Mouse (Mus musculus): ENCODE results near the gene Sema6d. TPM values are rescaled to one million over a fixed set of nuclear protein-coding genes. Genes with fewer than 3 reads are reported as not detected.

Gene Sema6d
- polyA plus RNA-seq, 1 experiment from 2014 or later: 41.3 TPM

DNA sequence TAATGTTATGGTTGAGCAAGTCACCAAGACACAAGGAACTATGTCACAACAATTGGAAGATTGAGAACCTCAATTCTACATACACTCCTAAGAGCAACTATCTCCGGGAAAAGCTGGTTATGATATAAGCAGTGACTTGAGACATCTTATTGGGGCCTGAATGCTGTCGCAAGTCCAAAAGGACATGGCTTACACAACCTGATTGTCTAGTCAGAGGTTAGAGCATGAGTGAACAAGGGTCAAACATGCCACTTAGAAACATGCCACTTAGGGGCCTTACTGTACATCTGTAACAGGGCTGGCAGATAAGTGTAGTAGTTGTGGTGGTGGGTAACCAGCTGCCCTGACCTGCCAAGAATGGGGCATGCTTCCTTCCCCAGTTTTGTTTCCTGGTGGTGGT is 328.6 kb downstream of the Sema6d start:
- Histone ChIP-seq H3K4me3 (ENCODE audit: low read length) (no peak overlapping the region), H3K36me3 (ENCODE audit: control insufficient read depth, insufficient read depth, low read length) (no peaks in the 10 kb centered on the region), H3K9me3 (ENCODE audit: control insufficient read depth, low read length) (no peaks in the 10 kb centered on the region), H3K4me1 (ENCODE audit: control insufficient read depth, insufficient read depth, low read depth, low read length) (no peaks in the 10 kb centered on the region), H3K4me2 (ENCODE audit: low read length) (no peak overlapping the region), H3K27me3 (replicated peaks; ENCODE audit: control insufficient read depth, insufficient read depth, low read length) (no peaks in the 10 kb centered on the region), H3K9ac (ENCODE audit: low read depth, low read length) (no peak overlapping the region), H3K27ac (ENCODE audit: low read depth, low read length) (no peak overlapping the region)
- 95% methylated on average over 2 of the region's 2 CpGs for WGBS
- no peak for ATAC-seq

DNA sequence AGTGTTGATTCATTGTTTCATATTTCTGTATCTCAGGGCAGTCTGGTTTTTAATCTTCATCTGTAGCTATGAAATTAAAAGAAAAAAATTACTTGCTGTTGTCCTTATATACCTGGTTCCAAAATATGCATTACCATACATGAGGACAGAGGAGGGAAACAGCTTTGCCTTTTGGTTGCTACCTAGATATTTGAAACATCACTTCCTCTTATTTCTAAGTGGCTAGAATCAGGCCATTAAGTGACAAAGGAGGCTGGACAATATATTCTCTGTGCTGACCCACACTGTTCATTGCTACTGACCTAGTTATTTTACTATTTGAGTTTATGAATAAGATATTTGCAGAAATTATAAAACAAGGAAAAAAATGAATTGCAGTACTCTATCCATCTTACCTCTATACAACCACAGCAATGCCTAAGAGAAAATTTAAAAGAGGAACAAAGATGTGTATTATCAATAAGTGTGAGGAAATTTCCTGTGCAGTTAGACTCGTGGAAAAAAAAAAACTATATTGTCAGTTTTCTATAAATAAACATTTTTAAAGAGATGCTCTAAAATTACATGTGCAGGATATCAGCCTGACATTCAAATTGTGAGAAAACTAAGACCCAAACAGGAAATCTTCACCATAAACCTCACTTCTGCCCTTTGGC is 330.5 kb downstream of the Sema6d start:
- no peaks in the 10 kb centered on the region for H3K27me3 ChIP-seq (replicated peaks; ENCODE audit: control insufficient read depth, insufficient read depth, low read length)
- H3K4me3 ChIP-seq (ENCODE audit: low read length): no peak overlapping the region
- H3K9me3 ChIP-seq (ENCODE audit: control insufficient read depth, low read length): no peaks in the 10 kb centered on the region
- 78% methylated on average over 1 of the region's 1 CpGs for WGBS
- no peak overlapping the region for H3K4me2 ChIP-seq (ENCODE audit: low read length)
- no peaks in the 10 kb centered on the region for H3K36me3 ChIP-seq (ENCODE audit: control insufficient read depth, insufficient read depth, low read length)
- ATAC-seq: no peak
- no peaks in the 10 kb centered on the region for H3K4me1 ChIP-seq (ENCODE audit: control insufficient read depth, insufficient read depth, low read depth, low read length)
- H3K9ac ChIP-seq (ENCODE audit: low read depth, low read length): no peak overlapping the region
- no peak overlapping the region for H3K27ac ChIP-seq (ENCODE audit: low read depth, low read length)

DNA sequence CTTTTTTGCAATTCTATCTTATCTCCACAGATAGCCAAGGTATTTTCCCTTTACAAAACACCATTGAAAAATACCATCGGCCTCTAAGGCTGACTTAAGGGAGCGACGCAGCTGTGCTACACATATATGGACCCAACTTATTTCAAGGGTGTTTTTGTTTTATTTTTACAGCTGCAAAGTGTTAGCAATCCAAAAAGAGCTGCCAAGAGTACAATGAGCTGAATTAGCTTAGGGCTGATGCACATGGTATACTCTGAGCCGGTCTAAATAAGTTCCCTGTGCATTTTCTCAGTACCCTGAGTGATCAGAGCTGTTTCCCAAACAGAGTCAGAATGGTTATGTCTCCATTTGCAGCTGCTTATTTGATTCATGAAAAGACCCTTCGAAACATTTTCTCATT is 340.0 kb downstream of the Sema6d start:
- Histone ChIP-seq H3K9ac (ENCODE audit: low read depth, low read length) (no peak overlapping the region), H3K27me3 (replicated peaks; ENCODE audit: control insufficient read depth, insufficient read depth, low read length) (no peaks in the 10 kb centered on the region), H3K4me3 (ENCODE audit: low read length) (no peak overlapping the region), H3K4me1 (ENCODE audit: control insufficient read depth, insufficient read depth, low read depth, low read length) (no peaks in the 10 kb centered on the region), H3K36me3 (ENCODE audit: control insufficient read depth, insufficient read depth, low read length) (no peaks in the 10 kb centered on the region), H3K27ac (ENCODE audit: low read depth, low read length) (no peak overlapping the region), H3K4me2 (ENCODE audit: low read length) (no peak overlapping the region), H3K9me3 (ENCODE audit: control insufficient read depth, low read length) (no peaks in the 10 kb centered on the region)
- 81% methylated on average over 5 of the region's 5 CpGs for WGBS
- ATAC-seq: no peak

DNA sequence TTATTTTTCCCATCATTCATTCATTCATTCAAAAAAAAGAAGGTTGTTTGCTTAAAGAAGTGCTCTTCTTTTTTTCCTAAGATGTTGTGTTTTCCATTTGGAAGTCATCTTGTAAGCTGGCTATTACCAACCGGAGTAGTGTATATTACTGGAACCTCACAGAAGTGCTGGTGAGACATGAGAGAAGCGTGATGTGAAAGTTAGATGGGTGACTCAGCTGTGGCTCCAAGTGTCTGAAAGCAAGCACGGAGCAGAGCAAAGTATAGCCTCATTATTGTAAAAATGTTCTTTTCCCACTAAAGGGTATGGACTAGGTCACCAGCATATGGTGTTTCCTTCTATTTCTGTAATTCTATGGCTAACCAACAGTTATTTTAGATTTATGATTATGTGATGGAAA is 340.9 kb downstream of the Sema6d start:
- 92% methylated on average over 3 of the region's 3 CpGs for WGBS
- H3K4me2 ChIP-seq (ENCODE audit: low read length): no peak overlapping the region
- H3K4me1 ChIP-seq (ENCODE audit: control insufficient read depth, insufficient read depth, low read depth, low read length): no peaks in the 10 kb centered on the region
- H3K36me3 ChIP-seq (ENCODE audit: control insufficient read depth, insufficient read depth, low read length): no peaks in the 10 kb centered on the region
- no peaks in the 10 kb centered on the region for H3K27me3 ChIP-seq (replicated peaks; ENCODE audit: control insufficient read depth, insufficient read depth, low read length)
- no peak for ATAC-seq
- no peak overlapping the region for H3K9ac ChIP-seq (ENCODE audit: low read depth, low read length)
- H3K27ac ChIP-seq (ENCODE audit: low read depth, low read length): no peak overlapping the region
- H3K9me3 ChIP-seq (ENCODE audit: control insufficient read depth, low read length): no peaks in the 10 kb centered on the region
- H3K4me3 ChIP-seq (ENCODE audit: low read length): no peak overlapping the region

DNA sequence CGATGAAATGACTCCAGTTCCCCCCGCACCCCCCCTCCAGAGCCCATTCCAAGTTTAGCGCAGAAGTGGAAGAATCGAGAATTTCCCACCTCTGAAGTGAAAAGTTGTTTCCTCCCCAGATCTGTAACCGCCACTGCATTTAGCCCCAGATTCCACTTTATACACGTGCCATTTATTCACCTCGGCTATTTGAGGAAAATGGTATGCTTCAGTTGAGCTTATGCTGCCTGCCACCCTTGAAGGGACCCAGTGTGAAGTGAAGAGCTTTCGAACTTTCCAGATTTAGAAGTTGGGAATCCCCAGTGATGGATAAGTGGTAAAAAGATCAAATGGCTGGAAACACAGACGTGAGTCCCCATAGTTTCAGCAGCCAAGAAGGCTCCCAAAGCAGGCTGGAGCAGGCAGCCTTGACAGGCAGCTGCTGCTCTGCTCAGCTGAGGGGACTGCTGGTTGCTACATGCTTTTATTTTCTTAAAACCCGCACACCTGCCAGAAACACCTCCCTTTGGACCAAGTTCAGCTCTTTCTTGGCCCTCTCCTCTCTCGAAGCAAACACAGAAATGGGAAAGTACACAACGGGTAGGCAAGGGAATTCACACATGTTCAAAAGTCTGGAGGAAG is 345.7 kb downstream of the Sema6d start:
- Histone ChIP-seq H3K4me3 (ENCODE audit: low read length) (no peak overlapping the region), H3K4me2 (ENCODE audit: low read length) (no peak overlapping the region), H3K36me3 (ENCODE audit: control insufficient read depth, insufficient read depth, low read length) (no peaks in the 10 kb centered on the region), H3K27me3 (replicated peaks; ENCODE audit: control insufficient read depth, insufficient read depth, low read length) (no peaks in the 10 kb centered on the region), H3K27ac (ENCODE audit: low read depth, low read length) (no peak overlapping the region), H3K9ac (ENCODE audit: low read depth, low read length) (no peak overlapping the region), H3K4me1 (ENCODE audit: control insufficient read depth, insufficient read depth, low read depth, low read length) (no peaks in the 10 kb centered on the region), H3K9me3 (ENCODE audit: control insufficient read depth, low read length) (no peaks in the 10 kb centered on the region)
- 0 out of 2 replicates have a peak, but pooled peaks have one; percentile 42 for ATAC-seq
- 71% methylated on average over 12 of the region's 12 CpGs for WGBS

DNA sequence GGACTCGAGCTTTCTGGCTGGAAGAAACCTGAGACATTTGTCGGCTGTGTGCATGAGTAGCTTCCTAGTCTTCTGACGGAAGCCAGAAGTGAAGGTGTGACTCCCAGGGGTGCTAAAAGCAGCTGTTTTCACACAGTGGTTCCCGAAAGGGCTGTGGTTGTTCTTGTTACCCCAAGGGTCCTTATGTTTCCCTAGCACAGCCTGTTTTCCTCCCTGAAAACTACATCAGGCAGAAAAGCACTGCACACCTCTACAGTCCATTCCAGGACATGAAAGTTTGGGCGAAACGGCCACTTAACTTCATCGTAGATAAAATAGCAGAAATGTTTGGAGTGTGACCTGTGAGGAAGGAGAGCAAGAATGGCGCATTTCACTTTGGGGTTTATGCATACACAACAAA is 346.9 kb downstream of the Sema6d start:
- 79% methylated on average over 8 of the region's 8 CpGs for WGBS
- Histone ChIP-seq H3K4me1 (ENCODE audit: control insufficient read depth, insufficient read depth, low read depth, low read length) (no peaks in the 10 kb centered on the region), H3K9me3 (ENCODE audit: control insufficient read depth, low read length) (no peaks in the 10 kb centered on the region), H3K36me3 (ENCODE audit: control insufficient read depth, insufficient read depth, low read length) (no peaks in the 10 kb centered on the region), H3K9ac (ENCODE audit: low read depth, low read length) (no peak overlapping the region), H3K4me3 (ENCODE audit: low read length) (no peak overlapping the region), H3K27ac (ENCODE audit: low read depth, low read length) (no peak overlapping the region), H3K4me2 (ENCODE audit: low read length) (no peak overlapping the region), H3K27me3 (replicated peaks; ENCODE audit: control insufficient read depth, insufficient read depth, low read length) (no peaks in the 10 kb centered on the region)
- no peak for ATAC-seq

DNA sequence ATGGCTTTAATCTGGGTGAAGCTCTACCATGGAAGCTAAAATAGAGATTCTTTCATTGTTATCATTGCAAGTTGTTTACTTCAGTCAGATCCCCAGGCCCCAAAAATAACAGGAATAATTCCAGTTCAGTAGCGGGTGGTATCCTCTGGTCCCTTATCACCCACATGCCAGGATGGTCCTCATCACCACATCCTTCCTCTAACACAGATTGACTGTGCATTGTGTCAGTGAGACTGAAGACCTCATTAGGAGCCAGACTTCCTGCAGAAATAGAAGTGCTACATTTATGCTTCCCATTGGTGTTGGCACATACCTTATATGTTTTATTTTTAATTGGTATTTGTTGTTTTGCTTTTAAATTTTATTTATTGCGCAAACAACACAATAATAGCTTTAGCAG is 354.4 kb downstream of the Sema6d start:
- Histone ChIP-seq H3K36me3 (ENCODE audit: control insufficient read depth, insufficient read depth, low read length) (no peaks in the 10 kb centered on the region), H3K4me1 (ENCODE audit: control insufficient read depth, insufficient read depth, low read depth, low read length) (no peaks in the 10 kb centered on the region), H3K27ac (ENCODE audit: low read depth, low read length) (no peak overlapping the region), H3K4me2 (ENCODE audit: low read length) (no peak overlapping the region), H3K9me3 (ENCODE audit: control insufficient read depth, low read length) (no peaks in the 10 kb centered on the region), H3K27me3 (replicated peaks; ENCODE audit: control insufficient read depth, insufficient read depth, low read length) (no peaks in the 10 kb centered on the region), H3K9ac (ENCODE audit: low read depth, low read length) (no peak overlapping the region), H3K4me3 (ENCODE audit: low read length) (no peak overlapping the region)
- no peak for ATAC-seq
- 89% methylated on average over 2 of the region's 2 CpGs for WGBS

DNA sequence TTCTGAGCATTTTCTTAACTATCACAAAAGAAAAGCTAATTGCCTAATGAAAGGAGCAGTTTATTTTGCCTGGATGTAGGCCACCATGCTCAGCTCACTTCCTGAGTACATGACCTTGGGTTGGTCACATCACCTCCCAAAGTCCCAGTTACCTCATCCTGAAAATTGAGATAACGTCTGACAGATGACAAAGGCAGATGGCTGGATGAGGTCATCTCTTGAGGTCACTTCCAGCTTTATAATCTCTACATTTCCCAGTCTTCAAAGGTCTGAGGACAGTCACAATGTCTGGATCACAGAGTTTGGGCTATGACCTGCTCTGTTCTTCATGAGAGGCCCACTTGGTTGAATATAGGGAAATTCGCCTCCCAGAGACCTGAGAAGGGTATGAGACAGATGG is 366.1 kb downstream of the Sema6d start:
- no peaks in the 10 kb centered on the region for H3K36me3 ChIP-seq (ENCODE audit: control insufficient read depth, insufficient read depth, low read length)
- no peak overlapping the region for H3K27ac ChIP-seq (ENCODE audit: low read depth, low read length)
- no peaks in the 10 kb centered on the region; the same call in 1 of the 2 replicates for H3K4me1 ChIP-seq (ENCODE audit: control insufficient read depth, insufficient read depth, low read depth, low read length)
- no peak for ATAC-seq
- H3K9me3 ChIP-seq (ENCODE audit: control insufficient read depth, low read length): no peaks in the 10 kb centered on the region
- WGBS: 72% methylated on average over 2 of the region's 2 CpGs
- H3K27me3 ChIP-seq (replicated peaks; ENCODE audit: control insufficient read depth, insufficient read depth, low read length): no peaks in the 10 kb centered on the region
- H3K9ac ChIP-seq (ENCODE audit: low read depth, low read length): no peak overlapping the region
- H3K4me3 ChIP-seq (ENCODE audit: low read length): no peak overlapping the region
- no peak overlapping the region for H3K4me2 ChIP-seq (ENCODE audit: low read length)

DNA sequence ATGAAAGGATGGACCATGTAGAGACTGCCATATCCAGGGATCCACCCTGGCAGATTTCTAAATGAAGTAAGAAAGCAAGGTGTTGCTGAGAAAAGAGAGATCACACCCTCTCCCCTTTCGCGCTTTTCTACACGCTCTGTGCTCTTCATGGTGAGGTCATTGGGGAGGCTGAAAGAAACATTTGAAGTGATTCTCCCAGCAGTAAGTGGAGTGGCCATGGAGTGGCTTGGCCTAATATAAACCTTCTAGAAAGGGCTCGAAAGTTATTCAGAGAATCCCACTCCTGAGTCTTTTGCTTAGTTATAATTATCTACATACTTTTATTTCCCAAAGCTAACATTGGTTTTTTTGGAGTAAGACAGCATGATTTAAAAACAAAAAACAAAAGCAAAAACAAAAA is 367.2 kb downstream of the Sema6d start:
- ATAC-seq: no peak
- no peak overlapping the region for H3K4me2 ChIP-seq (ENCODE audit: low read length)
- H3K4me1 ChIP-seq (ENCODE audit: control insufficient read depth, insufficient read depth, low read depth, low read length): no peaks in the 10 kb centered on the region; the same call in 1 of the 2 replicates
- H3K27me3 ChIP-seq (replicated peaks; ENCODE audit: control insufficient read depth, insufficient read depth, low read length): no peaks in the 10 kb centered on the region
- no peak overlapping the region for H3K27ac ChIP-seq (ENCODE audit: low read depth, low read length)
- 98% methylated on average over 4 of the region's 4 CpGs for WGBS
- H3K9me3 ChIP-seq (ENCODE audit: control insufficient read depth, low read length): no peaks in the 10 kb centered on the region
- no peaks in the 10 kb centered on the region for H3K36me3 ChIP-seq (ENCODE audit: control insufficient read depth, insufficient read depth, low read length)
- H3K9ac ChIP-seq (ENCODE audit: low read depth, low read length): no peak overlapping the region
- no peak overlapping the region for H3K4me3 ChIP-seq (ENCODE audit: low read length)

All from hindbrain, embryonic 16.5 days (tissue).